Mouse (Mus musculus) stomach, embryonic 16.5 days (tissue): ENCODE results near the gene Ccdc155. TPM values are rescaled to one million over a fixed set of nuclear protein-coding genes. Genes with fewer than 3 reads are reported as not detected.
A peak's percentile ranks its signal among the peaks of the same experiment; 100 is the strongest.

Experiments used
- ATAC-seq: fragments of 200-750 bp; cut with Nextera tagmentation; 2 replicates; pipeline ENCODE4 v1.8.0; 2017; ENCODE audit warnings: moderate number of reproducible peaks, moderate TSS enrichment; ENCODE audit not compliant: insufficient read depth, low FRiP score
- H3K27ac ChIP-seq: fragments of 300-500 bp; sonication (generic); 2 replicates; pipeline ENCODE4 v1.5.1; 2014; ENCODE audit warnings: low read length
- H3K27me3 ChIP-seq: fragments of 300-500 bp; sonication (generic); 2 replicates; pipeline ENCODE4 v1.6.1; 2014; ENCODE audit warnings: low read length, control low read depth, mixed read lengths; ENCODE audit not compliant: control insufficient read depth, insufficient read depth
- H3K36me3 ChIP-seq: fragments of 300-500 bp; sonication (generic); 2 replicates; pipeline ENCODE4 v1.6.1; 2014; ENCODE audit warnings: low read length; ENCODE audit not compliant: control insufficient read depth, insufficient read depth
- H3K4me1 ChIP-seq: fragments of 300-500 bp; sonication (generic); 2 replicates; pipeline ENCODE4 v1.6.1; 2014; ENCODE audit warnings: low read length, control low read depth, mixed read lengths; ENCODE audit not compliant: control insufficient read depth, insufficient read depth
- H3K4me2 ChIP-seq: fragments of 300-500 bp; sonication (generic); 2 replicates; pipeline ENCODE4 v1.6.1; 2014; ENCODE audit warnings: low read depth, low read length, mixed read lengths
- H3K4me3 ChIP-seq: fragments of 300-500 bp; sonication (generic); replicated peaks from 2 replicates; pipeline ENCODE4 v1.5.1; 2014; ENCODE audit warnings: mild to moderate bottlenecking, low read length
- H3K9ac ChIP-seq: fragments of 300-500 bp; sonication (generic); 2 replicates; pipeline ENCODE4 v1.6.1; 2014; ENCODE audit warnings: low read length
- H3K9me3 ChIP-seq: fragments of 300-500 bp; sonication (generic); replicated peaks from 2 replicates; pipeline ENCODE4 v1.6.1; 2016; ENCODE audit warnings: low read length, control low read depth; ENCODE audit not compliant: control insufficient read depth
- WGBS: fragments of 180-500 bp; shearing (Covaris S2); extraction: QIAGEN DNeasy Blood & Tissue Kit; methylation state at CpG from one replicate; pipeline ENCODE4 v1.1.7; 2014; 5-methylcytosine and 5-hydroxymethylcytosine counted together
- polyA plus RNA-seq: library from polyadenylated mRNA; unstranded; fragments of >200 nt; fragmentation: Nextera tagmentation; extraction: Ambion mirVana; gene quantifications from 2 replicates; pipeline ENCODE4 v1.2.1, GENCODE M21; 2015

The Ccdc155 gene
- polyA plus RNA-seq, 1 experiment from 2014 or later = 1.5 TPM

DNA sequence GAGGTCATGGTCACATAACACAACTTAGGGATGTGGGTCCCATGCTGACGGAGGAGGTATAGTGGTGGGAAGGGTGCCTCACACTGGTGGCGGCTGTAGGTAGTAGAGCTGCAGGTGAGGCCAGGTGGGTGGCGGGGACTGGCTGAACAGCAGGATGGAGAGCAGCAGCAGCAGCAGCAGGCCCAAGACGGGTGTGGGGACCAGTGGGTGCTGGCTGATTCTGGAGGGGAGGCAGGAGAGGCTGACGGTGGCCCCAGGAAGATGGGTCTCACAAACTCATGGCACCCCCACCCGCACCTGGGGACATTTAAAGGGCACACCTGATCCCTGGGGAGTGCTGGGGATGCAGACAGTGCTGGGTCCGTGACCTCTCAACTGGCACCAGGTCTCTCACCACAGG, 21.0 kb downstream of the Ccdc155 start:
- Histone ChIP-seq H3K4me3 (no peak overlapping the region), H3K27me3 (peaks cover 69% of the 10 kb centered on the region), H3K4me1 (no peaks in the 10 kb centered on the region), H3K27ac (no peak overlapping the region), H3K4me2 (no peak overlapping the region), H3K9me3 (no peaks in the 10 kb centered on the region), H3K9ac (no peak overlapping the region), H3K36me3 (no peaks in the 10 kb centered on the region)
- no peak for ATAC-seq
- WGBS = 63% methylated on average over 7 of the region's 7 CpGs

DNA sequence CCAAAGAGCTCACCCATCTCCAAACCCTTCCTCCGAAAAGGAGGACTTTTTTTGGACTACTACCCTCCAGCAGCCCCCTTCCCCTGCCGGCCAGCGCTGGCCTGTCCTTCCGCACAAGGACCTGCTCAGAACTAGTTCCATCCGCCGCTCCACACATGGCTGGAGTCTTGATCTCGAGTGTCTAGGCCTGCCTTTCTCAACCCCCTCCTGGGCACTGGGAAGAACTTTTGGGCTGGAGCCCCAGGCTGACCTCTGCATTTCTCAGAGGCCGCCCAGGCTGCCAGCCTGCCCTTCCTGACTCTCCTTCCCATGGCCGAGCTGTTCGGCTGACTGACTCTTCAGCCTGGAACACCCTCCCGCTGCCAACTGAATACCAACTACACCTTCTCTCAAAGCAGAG, 22.1 kb downstream of the Ccdc155 start:
- H3K27ac ChIP-seq = no peak overlapping the region
- WGBS = 13% methylated on average over 11 of the region's 11 CpGs
- peak; percentile 14; the same call in 1 of the 2 replicates for ATAC-seq
- no peaks in the 10 kb centered on the region for H3K36me3 ChIP-seq
- H3K9me3 ChIP-seq = no peaks in the 10 kb centered on the region
- H3K9ac ChIP-seq = peak overlapping the region; percentile 61
- H3K4me1 ChIP-seq = no peaks in the 10 kb centered on the region
- peak overlapping the region; percentile 38 for H3K4me3 ChIP-seq
- H3K4me2 ChIP-seq = peak overlapping the region; percentile 55
- H3K27me3 ChIP-seq = peaks cover 77% of the 10 kb centered on the region

DNA sequence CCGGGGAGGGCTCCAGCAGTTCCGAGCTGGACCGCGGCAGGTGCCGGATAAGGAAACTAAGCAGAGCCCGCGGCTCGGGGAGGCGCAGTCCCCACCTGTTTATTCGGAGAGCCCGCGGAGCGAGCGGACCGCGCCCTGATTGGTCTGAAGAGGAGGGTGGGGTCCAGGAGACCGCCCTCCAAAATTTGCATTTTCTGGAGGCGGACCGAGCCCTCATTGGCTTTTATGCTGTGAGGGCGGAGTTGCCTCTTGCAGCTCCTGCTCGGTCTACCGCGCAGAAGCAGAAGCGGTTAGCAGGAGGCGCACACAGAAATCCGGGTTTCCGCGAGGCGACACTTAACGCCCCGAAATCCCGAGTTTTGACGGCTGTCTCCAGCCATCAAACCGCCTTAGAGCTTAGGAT, 22.5 kb downstream of the Ccdc155 start:
- ATAC-seq = peak; percentile 92
- H3K4me2 ChIP-seq = peak overlapping the region; percentile 55
- H3K27me3 ChIP-seq = peaks cover 81% of the 10 kb centered on the region
- no peaks in the 10 kb centered on the region for H3K9me3 ChIP-seq
- H3K4me1 ChIP-seq = no peaks in the 10 kb centered on the region
- peak overlapping the region; percentile 38 for H3K4me3 ChIP-seq
- no peaks in the 10 kb centered on the region for H3K36me3 ChIP-seq
- peak overlapping the region; percentile 61 for H3K9ac ChIP-seq
- WGBS = under 1% methylated on average over 34 of the region's 34 CpGs
- H3K27ac ChIP-seq = no peak overlapping the region

DNA sequence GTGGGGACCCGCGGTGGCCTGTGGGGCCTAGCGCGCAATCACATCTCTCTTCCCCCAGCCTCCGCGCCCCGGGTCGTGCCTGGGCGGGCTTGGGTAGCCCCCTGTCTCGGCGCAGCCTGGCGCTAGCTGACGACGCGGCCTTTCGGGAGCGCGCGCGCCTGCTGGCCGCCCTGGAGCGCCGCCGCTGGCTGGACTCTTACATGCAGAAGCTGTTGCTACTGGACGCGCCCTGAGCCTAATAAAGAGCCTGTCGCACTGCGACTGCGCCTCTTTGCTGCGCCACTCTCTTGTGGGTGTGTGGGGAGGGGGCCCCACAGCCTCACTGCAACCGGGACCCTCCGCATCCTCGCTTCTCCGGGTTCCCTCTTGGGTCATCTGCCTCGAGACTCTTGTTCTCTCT, 23.2 kb downstream of the Ccdc155 start:
- Histone ChIP-seq H3K27ac (no peak overlapping the region), H3K36me3 (no peaks in the 10 kb centered on the region), H3K9ac (no peak overlapping the region), H3K4me3 (0 out of 2 replicates have a peak overlapping the region, but pooled peaks have one; percentile 9), H3K4me2 (no peak overlapping the region), H3K9me3 (no peaks in the 10 kb centered on the region), H3K27me3 (peaks cover 83% of the 10 kb centered on the region), H3K4me1 (no peaks in the 10 kb centered on the region)
- 6% methylated on average over 29 of the region's 35 CpGs for WGBS
- no peak for ATAC-seq

DNA sequence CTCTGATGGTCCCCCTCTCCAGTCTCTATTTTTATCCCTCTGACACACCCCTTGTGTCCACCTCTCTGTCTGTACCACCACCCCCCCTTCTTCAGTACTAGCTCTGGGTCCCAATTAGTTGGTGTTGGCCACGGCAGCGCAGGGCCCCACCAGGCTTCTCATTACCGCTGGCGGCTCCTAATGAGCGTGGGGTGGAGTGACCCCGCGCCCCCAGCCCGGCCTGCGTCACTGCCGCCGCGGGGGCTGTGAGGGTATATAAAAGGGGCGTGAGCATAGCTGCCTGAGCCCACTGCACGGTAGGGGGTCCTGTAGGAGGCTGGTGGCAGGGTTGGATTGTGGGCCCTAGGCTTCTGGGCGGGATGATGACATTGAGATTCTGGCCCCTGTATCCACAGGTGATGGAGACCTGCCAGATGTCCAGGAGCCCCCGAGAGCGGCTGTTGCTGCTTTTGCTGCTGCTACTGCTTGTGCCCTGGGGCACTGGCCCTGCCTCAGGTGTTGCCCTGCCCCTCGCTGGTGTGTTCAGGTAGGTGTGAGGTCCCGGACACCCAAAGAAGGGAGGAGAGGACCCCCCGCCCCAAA, 23.7 kb downstream of the Ccdc155 start, which contains the start of gene Pth2:
Pth2 (plus strand) TSS at position 100 of the 582 bp plus-strand sequence.
- Histone ChIP-seq H3K9ac (no peak within 1 kb of the TSS), H3K36me3 (no peaks in the 10 kb centered on the region), H3K9me3 (no peaks in the 10 kb centered on the region), H3K27me3 (peaks cover 87% of the 10 kb centered on the region), H3K4me2 (no peak within 1 kb of the TSS), H3K4me1 (peaks cover 4% of the 10 kb centered on the region; the same call in 1 of the 2 replicates), H3K27ac (no peak within 1 kb of the TSS), H3K4me3 (0 out of 2 replicates have a peak within 1 kb of the TSS, but pooled peaks have one; percentile 9)
- ATAC-seq = no peak
- WGBS = 20% methylated on average over 20 of the region's 20 CpGs

DNA sequence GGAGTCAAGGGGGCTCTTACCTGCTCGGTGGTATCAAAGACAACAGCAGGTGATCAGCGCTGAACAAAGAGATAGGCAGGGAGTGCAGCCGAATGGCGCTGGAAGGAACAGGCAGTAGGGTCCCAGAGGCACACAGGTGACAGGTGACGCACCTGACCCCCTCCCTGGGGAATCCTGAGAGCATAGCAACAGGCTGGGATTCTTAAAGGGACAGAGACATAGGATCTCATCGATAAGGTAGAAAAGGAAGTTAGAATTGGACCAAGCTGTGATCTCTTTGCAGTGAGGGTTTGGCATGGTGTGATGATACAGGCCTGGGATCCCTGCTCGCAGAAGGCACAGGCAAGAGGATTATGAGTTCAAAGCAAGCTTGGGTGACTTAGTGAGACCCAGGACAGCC, 25.2 kb downstream of the Ccdc155 start, which contains the start of gene Gfy:
Gfy (minus strand) TSS at position 101 of the 400 bp plus-strand sequence.
- Histone ChIP-seq H3K27me3 (peaks cover 91% of the 10 kb centered on the region), H3K36me3 (no peaks in the 10 kb centered on the region), H3K4me3 (no peak within 1 kb of the TSS), H3K27ac (no peak within 1 kb of the TSS), H3K9me3 (no peaks in the 10 kb centered on the region), H3K9ac (no peak within 1 kb of the TSS), H3K4me2 (no peak within 1 kb of the TSS), H3K4me1 (peaks cover 10% of the 10 kb centered on the region; the same call in 1 of the 2 replicates)
- ATAC-seq = no peak
- 20% methylated on average over 7 of the region's 7 CpGs for WGBS

DNA sequence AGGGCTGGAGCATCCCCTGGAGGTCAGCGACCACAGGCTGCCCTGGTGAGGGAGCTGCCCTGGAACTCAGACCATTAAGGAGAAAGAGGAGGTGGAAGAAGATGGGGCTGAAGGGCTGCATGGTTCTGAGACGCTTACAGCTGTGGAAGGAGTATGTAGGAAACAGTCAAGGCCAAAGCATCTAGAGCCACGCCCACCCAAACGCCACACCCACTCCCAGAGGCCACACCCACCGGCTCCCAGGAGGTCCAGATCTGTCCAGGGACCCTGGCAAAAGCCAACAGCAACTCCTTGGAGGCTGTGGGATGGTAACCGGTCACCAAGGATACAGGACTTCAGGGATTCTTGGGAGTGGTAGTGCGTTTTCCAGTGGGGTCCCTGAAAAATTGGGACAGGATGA, 26.1 kb downstream of the Ccdc155 start:
- no peak overlapping the region for H3K4me3 ChIP-seq
- H3K4me2 ChIP-seq = no peak overlapping the region
- WGBS = 20% methylated on average over 7 of the region's 7 CpGs
- H3K36me3 ChIP-seq = no peaks in the 10 kb centered on the region
- no peak overlapping the region for H3K27ac ChIP-seq
- no peak overlapping the region for H3K9ac ChIP-seq
- no peaks in the 10 kb centered on the region for H3K9me3 ChIP-seq
- peaks cover 10% of the 10 kb centered on the region; the same call in 1 of the 2 replicates for H3K4me1 ChIP-seq
- ATAC-seq = no peak
- H3K27me3 ChIP-seq = peaks cover 92% of the 10 kb centered on the region

DNA sequence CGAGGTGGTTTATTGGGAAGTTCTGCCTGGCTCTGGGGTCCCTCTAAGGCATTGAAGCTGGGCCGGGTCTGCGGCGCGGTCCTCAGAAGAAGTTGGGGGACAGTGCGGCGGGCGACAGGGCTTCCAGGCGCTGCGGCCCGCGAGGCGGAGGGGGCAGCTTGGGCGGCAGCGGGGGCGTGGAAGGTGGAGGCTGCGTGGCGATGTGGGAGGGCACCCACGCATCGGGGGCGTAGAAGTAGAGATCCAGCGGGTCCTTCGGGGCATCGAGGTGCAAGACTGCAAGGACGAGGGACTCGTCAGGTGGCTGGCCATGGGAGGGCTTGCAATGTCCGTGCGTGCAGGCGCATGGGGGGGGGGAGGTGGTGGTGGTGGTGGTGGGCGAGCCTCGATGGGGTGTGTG, 28.3 kb downstream of the Ccdc155 start:
- ATAC-seq = no peak
- Histone ChIP-seq H3K4me1 (peaks cover 10% of the 10 kb centered on the region; the same call in 1 of the 2 replicates), H3K4me2 (peak overlapping the region; percentile 32; the same call in 1 of the 2 replicates), H3K4me3 (no peak overlapping the region; the same call in 1 of the 2 replicates), H3K9me3 (no peaks in the 10 kb centered on the region; the same call in 1 of the 2 replicates), H3K36me3 (no peaks in the 10 kb centered on the region), H3K9ac (no peak overlapping the region), H3K27me3 (peaks cover 75% of the 10 kb centered on the region), H3K27ac (no peak overlapping the region)
- WGBS = 3% methylated on average over 29 of the region's 31 CpGs

DNA sequence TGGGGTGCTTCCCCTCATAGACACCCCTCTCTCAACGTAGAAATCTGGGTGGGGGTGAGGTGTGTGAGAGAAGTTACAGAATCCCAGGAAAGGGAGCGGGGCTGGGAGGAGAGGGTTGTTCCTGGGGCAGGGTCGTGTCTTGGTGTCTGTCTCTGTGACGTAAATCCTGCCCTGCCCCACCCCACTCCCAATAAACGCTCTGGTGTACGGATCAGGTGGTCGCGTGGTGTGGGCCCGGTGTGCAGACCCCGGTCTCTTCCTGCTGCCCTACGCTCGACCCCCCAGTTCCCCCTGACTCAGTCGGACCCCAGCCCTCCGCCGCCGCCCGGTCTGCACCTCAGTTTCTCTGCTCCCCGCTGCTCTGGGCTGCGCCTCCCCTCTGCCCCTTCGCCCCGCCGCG, 28.8 kb downstream of the Ccdc155 start:
- H3K27ac ChIP-seq = no peak overlapping the region
- 2% methylated on average over 23 of the region's 23 CpGs for WGBS
- ATAC-seq = no peak
- H3K9me3 ChIP-seq = no peaks in the 10 kb centered on the region; the same call in 1 of the 2 replicates
- H3K27me3 ChIP-seq = peaks cover 71% of the 10 kb centered on the region
- H3K4me3 ChIP-seq = no peak overlapping the region; the same call in 1 of the 2 replicates
- no peaks in the 10 kb centered on the region for H3K36me3 ChIP-seq
- H3K9ac ChIP-seq = no peak overlapping the region
- 0 out of 2 replicates have a peak overlapping the region, but pooled peaks have one; percentile 32 for H3K4me2 ChIP-seq
- peaks cover 10% of the 10 kb centered on the region; the same call in 1 of the 2 replicates for H3K4me1 ChIP-seq
